ENCODE assay signal across 17 mouse cellular contexts in genomic region chr2:178126041-178126820, GRCm38 (mm10). TPM values are rescaled to one million over a fixed set of nuclear protein-coding genes. Genes with fewer than 3 reads are reported as not detected.
A peak's percentile ranks its signal among the peaks of the same experiment; 100 is the strongest.
DNase-seq lines count a peak whose midpoint lies in the region; ATAC-seq lines count a peak whose summit lies in the region.
"Had no signal": no experiment of that assay in that cellular context is flagged by ENCODE, and none has a peak within 500 bp of the region (broad histone marks: within the 10 kb centered on the region; RNA-seq: fewer than 3 reads in every experiment).

No protein-coding gene starts in this region.

- no peak for ATAC-seq in heart, embryonic 12.5 days (ENCODE audit: insufficient number of reproducible peaks, low FRiP score)
- ATAC-seq in liver, embryonic 11.5 days (replicated peaks; ENCODE audit: low FRiP score): no peak
- no peak for ATAC-seq in liver, embryonic 12.5 days
- ATAC-seq: forebrain, embryonic 16.5 days had no signal

- DNase-seq in heart, adult 11 months: peak; percentile 66
- peak; percentile 18 for DNase-seq in liver, embryonic 11.5 days (ENCODE audit: low spot score)
- peak; percentile 11 to 52 for DNase-seq in urinary bladder, postnatal 4 days (ENCODE audit: low spot score in 2 of 2)
- no peak for DNase-seq in urinary bladder, postnatal 36 days (ENCODE audit: low spot score in 2 of 2)
- DNase-seq in gastrocnemius, postnatal 10 days: no peak
- DNase-seq in kidney, adult 11 months: no peak
- DNase-seq: adrenal gland, postnatal 14 days; kidney, adult 2 months; kidney, postnatal 4 days; lung, embryonic 14.5 days had no signal

- H3K27me3 ChIP-seq in heart, embryonic 12.5 days (replicated peaks): peaks cover 25% of the 10 kb centered on the region
- no peaks in the 10 kb centered on the region for H3K27me3 ChIP-seq in liver, embryonic 11.5 days (replicated peaks; ENCODE audit: control insufficient read depth, insufficient read depth, low read length)
- peaks cover 1% of the 10 kb centered on the region for H3K27me3 ChIP-seq in liver, embryonic 12.5 days (replicated peaks)
- H3K27me3 ChIP-seq: limb, embryonic 13.5 days had no signal

- no peaks in the 10 kb centered on the region for H3K9me3 ChIP-seq in heart, embryonic 12.5 days (replicated peaks)
- H3K9me3 ChIP-seq in liver, embryonic 11.5 days (ENCODE audit: control insufficient read depth, low read length): no peaks in the 10 kb centered on the region
- no peaks in the 10 kb centered on the region for H3K9me3 ChIP-seq in liver, embryonic 12.5 days (replicated peaks)
- H3K9me3 ChIP-seq: heart, embryonic 15.5 days; hindbrain, embryonic 13.5 days; limb, embryonic 13.5 days had no signal

- no peak overlapping the region for H3K4me2 ChIP-seq in heart, embryonic 12.5 days
- no peak overlapping the region for H3K4me2 ChIP-seq in liver, embryonic 11.5 days
- no peak overlapping the region for H3K4me2 ChIP-seq in liver, embryonic 12.5 days
- H3K4me2 ChIP-seq: heart, embryonic 15.5 days; hindbrain, embryonic 13.5 days; limb, embryonic 13.5 days; lung, embryonic 14.5 days had no signal

- WGBS in heart, embryonic 12.5 days: 87% methylated on average over 7 of the region's 7 CpGs
- WGBS in liver, embryonic 11.5 days: 83% methylated on average over 7 of the region's 7 CpGs
- WGBS in liver, embryonic 12.5 days (ENCODE audit: insufficient replicate concordance): 69% methylated on average over 7 of the region's 7 CpGs

- no peaks in the 10 kb centered on the region for H3K36me3 ChIP-seq in heart, embryonic 12.5 days
- H3K36me3 ChIP-seq in liver, embryonic 11.5 days (ENCODE audit: control insufficient read depth, insufficient read depth, low read length): no peaks in the 10 kb centered on the region
- no peaks in the 10 kb centered on the region for H3K36me3 ChIP-seq in liver, embryonic 12.5 days
- H3K36me3 ChIP-seq: heart, embryonic 15.5 days; hindbrain, embryonic 13.5 days; limb, embryonic 13.5 days had no signal

- H3K27ac ChIP-seq in heart, embryonic 12.5 days (ENCODE audit: poor library complexity, severe bottlenecking): no peak overlapping the region
- H3K27ac ChIP-seq in liver, embryonic 11.5 days (ENCODE audit: low read depth, low read length): no peak overlapping the region
- H3K27ac ChIP-seq in liver, embryonic 12.5 days: no peak overlapping the region
- H3K27ac ChIP-seq: heart, embryonic 15.5 days; hindbrain, embryonic 13.5 days; limb, embryonic 13.5 days had no signal

- no peak overlapping the region for H3K9ac ChIP-seq in heart, embryonic 12.5 days
- no peak overlapping the region for H3K9ac ChIP-seq in liver, embryonic 11.5 days (ENCODE audit: low read depth, low read length)
- H3K9ac ChIP-seq in liver, embryonic 12.5 days: no peak overlapping the region
- H3K9ac ChIP-seq: heart, embryonic 15.5 days; hindbrain, embryonic 13.5 days; limb, embryonic 13.5 days; lung, embryonic 14.5 days had no signal

- no peak overlapping the region for H3K4me3 ChIP-seq in heart, embryonic 12.5 days
- H3K4me3 ChIP-seq in liver, embryonic 11.5 days (ENCODE audit: low read depth, low read length): no peak overlapping the region
- no peak overlapping the region for H3K4me3 ChIP-seq in liver, embryonic 12.5 days
- H3K4me3 ChIP-seq: heart, embryonic 15.5 days; hindbrain, embryonic 13.5 days; limb, embryonic 13.5 days had no signal

- peaks cover 4% of the 10 kb centered on the region for H3K4me1 ChIP-seq in heart, embryonic 12.5 days (replicated peaks)
- H3K4me1 ChIP-seq in liver, embryonic 11.5 days (replicated peaks; ENCODE audit: control insufficient read depth, insufficient read depth, low read length): no peaks in the 10 kb centered on the region
- H3K4me1 ChIP-seq in liver, embryonic 12.5 days: no peaks in the 10 kb centered on the region
- H3K4me1 ChIP-seq: hindbrain, embryonic 13.5 days had no signal

RNA-seq across cellular contexts. Expression of gene Phactr3, which starts 7.5 kb away (rescaled TPM):
- polyA plus RNA-seq in heart, embryonic 12.5 days (2016; fragmentation: Nextera tagmentation; extraction: Ambion mirVana): 10.1 TPM in 2 replicates
- polyA plus RNA-seq in liver, embryonic 11.5 days (2014; fragmentation: Nextera tagmentation; extraction: Ambion mirVana): 0.43 and 0.90 TPM in 2 replicates
- polyA plus RNA-seq in liver, embryonic 12.5 days (2016; fragmentation: Nextera tagmentation; extraction: Ambion mirVana): 0.18 TPM in 1 of 2 replicates, not detected in the other
- under 1 TPM; 0.23 to 0.38 TPM for total RNA-seq in gastrocnemius, postnatal 10 days (2021)
- polyA plus RNA-seq: C2C12 had no signal

RNA-seq across cellular contexts. Expression of gene Zfp931, which starts 48.0 kb away (rescaled TPM):
- polyA plus RNA-seq in heart, embryonic 12.5 days (2016; fragmentation: Nextera tagmentation; extraction: Ambion mirVana): 12.2 and 14.4 TPM in 2 replicates
- polyA plus RNA-seq in liver, embryonic 11.5 days (2014; fragmentation: Nextera tagmentation; extraction: Ambion mirVana): 9.6 TPM in 2 replicates
- 4.7 and 6.1 TPM in 2 replicates for polyA plus RNA-seq in liver, embryonic 12.5 days (2016; fragmentation: Nextera tagmentation; extraction: Ambion mirVana)
- total RNA-seq in gastrocnemius, postnatal 10 days (2021): 1 to 10 TPM; 7.1 to 7.7 TPM

Comparison
In these comparisons a context has a peak if more than half of its experiments do, and no peak if none do; other contexts are left out.
1. DNase-seq: peak in heart, adult 11 months (single experiment), liver, embryonic 11.5 days (single experiment) and urinary bladder, postnatal 4 days (2 of 2); none in urinary bladder, postnatal 36 days (0 of 2), gastrocnemius, postnatal 10 days (single experiment) and kidney, adult 11 months (single experiment).